Mouse (Mus musculus): ENCODE measurements at regions not wholly inside any gene's neighbourhood (a gene's known extent, or its start where the extent isn't known, plus 50 kb on each side); places are given as distances from the start of the nearest gene placed in this dataset.

- H3K27me3 ChIP-seq (ENCODE audit: control insufficient read depth, insufficient read depth, low read length): no peaks in the 10 kb centered on the region
- H3K4me3 ChIP-seq (ENCODE audit: control insufficient read depth, low read depth, low read length): no peak overlapping the region
- H3K27ac ChIP-seq (ENCODE audit: control insufficient read depth, insufficient read depth, low read depth, low read length): no peak overlapping the region
- H3K4me1 ChIP-seq (ENCODE audit: control insufficient read depth, insufficient read depth, low read length): no peaks in the 10 kb centered on the region; the same call in 1 of the 2 replicates
- TF ChIP-seq POLR2A (IDR thresholded peaks at IDR 0.05; ENCODE audit: control insufficient read depth, low read depth, low read length) (no peak), CTCF (IDR thresholded peaks at IDR 0.05; ENCODE audit: control insufficient read depth, insufficient read depth, insufficient replicate concordance, low read depth, low read length) (no peak)
- no peaks in the 10 kb centered on the region for H3K36me3 ChIP-seq (ENCODE audit: control insufficient read depth, insufficient read depth, low read length)
Measured at GRCm38 (mm10) chr3:40164181-40164580, 366.9 kb upstream of the Intu start.

- no peak for TF ChIP-seq CTCF (IDR thresholded peaks at IDR 0.05; ENCODE audit: control insufficient read depth, insufficient read depth, insufficient replicate concordance, low read depth, low read length)
- Histone ChIP-seq H3K27me3 (ENCODE audit: control insufficient read depth, insufficient read depth, low read length) (no peaks in the 10 kb centered on the region), H3K27ac (ENCODE audit: control insufficient read depth, insufficient read depth, low read depth, low read length) (no peak overlapping the region), H3K36me3 (ENCODE audit: control insufficient read depth, insufficient read depth, low read length) (no peaks in the 10 kb centered on the region), H3K4me3 (ENCODE audit: control insufficient read depth, low read depth, low read length) (no peak overlapping the region), H3K4me1 (ENCODE audit: control insufficient read depth, insufficient read depth, low read length) (no peaks in the 10 kb centered on the region)
Measured at GRCm38 (mm10) chr3:40167970-40168626, 363.0 kb upstream of the Intu start.

GRCm38 (mm10) chr3:40169590-40169989 is 361.5 kb upstream of the Intu start:
- H3K4me1 ChIP-seq (ENCODE audit: control insufficient read depth, insufficient read depth, low read length): no peaks in the 10 kb centered on the region
- no peak overlapping the region for H3K4me3 ChIP-seq (ENCODE audit: control insufficient read depth, low read depth, low read length)
- H3K27me3 ChIP-seq (ENCODE audit: control insufficient read depth, insufficient read depth, low read length): no peaks in the 10 kb centered on the region
- TF ChIP-seq CTCF (IDR thresholded peaks at IDR 0.05; ENCODE audit: control insufficient read depth, insufficient read depth, insufficient replicate concordance, low read depth, low read length): no peak
- no peak for TF ChIP-seq POLR2A (IDR thresholded peaks at IDR 0.05; ENCODE audit: control insufficient read depth, low read depth, low read length)
- H3K27ac ChIP-seq (ENCODE audit: control insufficient read depth, insufficient read depth, low read depth, low read length): no peak overlapping the region
- no peaks in the 10 kb centered on the region for H3K36me3 ChIP-seq (ENCODE audit: control insufficient read depth, insufficient read depth, low read length)

- Histone ChIP-seq H3K27ac (ENCODE audit: control insufficient read depth, insufficient read depth, low read depth, low read length) (no peak overlapping the region), H3K4me1 (ENCODE audit: control insufficient read depth, insufficient read depth, low read length) (no peaks in the 10 kb centered on the region), H3K27me3 (ENCODE audit: control insufficient read depth, insufficient read depth, low read length) (no peaks in the 10 kb centered on the region), H3K36me3 (ENCODE audit: control insufficient read depth, insufficient read depth, low read length) (no peaks in the 10 kb centered on the region), H3K4me3 (ENCODE audit: control insufficient read depth, low read depth, low read length) (no peak overlapping the region)
- TF ChIP-seq CTCF (IDR thresholded peaks at IDR 0.05; ENCODE audit: control insufficient read depth, insufficient read depth, insufficient replicate concordance, low read depth, low read length): no peak
- TF ChIP-seq POLR2A (IDR thresholded peaks at IDR 0.05; ENCODE audit: control insufficient read depth, low read depth, low read length): no peak
Measured at GRCm38 (mm10) chr3:40179726-40180317, 351.3 kb upstream of the Intu start.

- H3K27ac ChIP-seq (ENCODE audit: control insufficient read depth, insufficient read depth, low read depth, low read length): no peak overlapping the region
- H3K27me3 ChIP-seq (ENCODE audit: control insufficient read depth, insufficient read depth, low read length): no peaks in the 10 kb centered on the region
- H3K4me3 ChIP-seq (ENCODE audit: control insufficient read depth, low read depth, low read length): no peak overlapping the region
- H3K4me1 ChIP-seq (ENCODE audit: control insufficient read depth, insufficient read depth, low read length): no peaks in the 10 kb centered on the region
- TF ChIP-seq POLR2A (IDR thresholded peaks at IDR 0.05; ENCODE audit: control insufficient read depth, low read depth, low read length) (no peak), CTCF (IDR thresholded peaks at IDR 0.05; ENCODE audit: control insufficient read depth, insufficient read depth, insufficient replicate concordance, low read depth, low read length) (no peak)
- no peaks in the 10 kb centered on the region for H3K36me3 ChIP-seq (ENCODE audit: control insufficient read depth, insufficient read depth, low read length)
Measured at GRCm38 (mm10) chr3:40185597-40186320, 345.3 kb upstream of the Intu start.

- no peak for TF ChIP-seq CTCF (IDR thresholded peaks at IDR 0.05; ENCODE audit: control insufficient read depth, insufficient read depth, insufficient replicate concordance, low read depth, low read length)
- no peak for TF ChIP-seq POLR2A (IDR thresholded peaks at IDR 0.05; ENCODE audit: control insufficient read depth, low read depth, low read length)
- Histone ChIP-seq H3K27me3 (ENCODE audit: control insufficient read depth, insufficient read depth, low read length) (no peaks in the 10 kb centered on the region), H3K4me3 (ENCODE audit: control insufficient read depth, low read depth, low read length) (no peak overlapping the region), H3K27ac (ENCODE audit: control insufficient read depth, insufficient read depth, low read depth, low read length) (no peak overlapping the region), H3K36me3 (ENCODE audit: control insufficient read depth, insufficient read depth, low read length) (no peaks in the 10 kb centered on the region), H3K4me1 (ENCODE audit: control insufficient read depth, insufficient read depth, low read length) (no peaks in the 10 kb centered on the region)
Measured at GRCm38 (mm10) chr3:40189529-40189928, 341.6 kb upstream of the Intu start.

GRCm38 (mm10) chr3:40190024-40190423 is 341.1 kb upstream of the Intu start:
- Histone ChIP-seq H3K4me1 (ENCODE audit: control insufficient read depth, insufficient read depth, low read length) (no peaks in the 10 kb centered on the region), H3K4me3 (ENCODE audit: control insufficient read depth, low read depth, low read length) (no peak overlapping the region), H3K27me3 (ENCODE audit: control insufficient read depth, insufficient read depth, low read length) (no peaks in the 10 kb centered on the region), H3K36me3 (ENCODE audit: control insufficient read depth, insufficient read depth, low read length) (no peaks in the 10 kb centered on the region), H3K27ac (ENCODE audit: control insufficient read depth, insufficient read depth, low read depth, low read length) (no peak overlapping the region)
- TF ChIP-seq POLR2A (IDR thresholded peaks at IDR 0.05; ENCODE audit: control insufficient read depth, low read depth, low read length) (no peak), CTCF (IDR thresholded peaks at IDR 0.05; ENCODE audit: control insufficient read depth, insufficient read depth, insufficient replicate concordance, low read depth, low read length) (no peak)

All from testis, adult 2 months (tissue).